Mouse (Mus musculus): ENCODE measurements at regions not wholly inside any gene's neighbourhood (a gene's known extent, or its start where the extent isn't known, plus 50 kb on each side); places are given as distances from the start of the nearest gene placed in this dataset.
"Not testable (repeated sequence)": the region's sequence is repeated elsewhere in the genome, so short reads cannot be mapped to it uniquely, and the experiment has no call there.

GRCm38 (mm10) chr12:10445738-10446137 lies 55.2 kb downstream of the Rdh14 start:
- no peak for DNase-seq (ENCODE audit: low spot score)

GRCm38 (mm10) chr12:10457960-10458655 lies 67.5 kb downstream of the Rdh14 start:
- DNase-seq (ENCODE audit: low spot score) = no peak

GRCm38 (mm10) chr12:10461796-10462195 lies 71.2 kb downstream of the Rdh14 start:
- DNase-seq (ENCODE audit: low spot score) = no peak

GRCm38 (mm10) chr12:10462956-10463355 lies 72.4 kb downstream of the Rdh14 start:
- DNase-seq (ENCODE audit: low spot score) = peak; percentile 74

GRCm38 (mm10) chr12:10473986-10474385 lies 83.4 kb downstream of the Rdh14 start:
- DNase-seq (ENCODE audit: low spot score) = peak; percentile 58

- DNase-seq (ENCODE audit: low spot score) = no peak
Observed at GRCm38 (mm10) chr12:10480781-10481180, 90.2 kb downstream of the Rdh14 start.

GRCm38 (mm10) chr12:10482294-10483010 lies 91.9 kb downstream of the Rdh14 start:
- DNase-seq (ENCODE audit: low spot score) = no peak

- DNase-seq (ENCODE audit: low spot score) = no peak
Observed at GRCm38 (mm10) chr12:10506721-10507120, 116.1 kb downstream of the Rdh14 start.

- DNase-seq (ENCODE audit: low spot score) = peak; percentile 29
Observed at GRCm38 (mm10) chr12:10513526-10513925, 123.0 kb downstream of the Rdh14 start.

GRCm38 (mm10) chr12:10514278-10514677 lies 123.7 kb downstream of the Rdh14 start:
- peak; percentile 56 for DNase-seq (ENCODE audit: low spot score)

GRCm38 (mm10) chr12:10524509-10525286 lies 134.1 kb downstream of the Rdh14 start:
- peak; percentile 21 for DNase-seq (ENCODE audit: low spot score)

- DNase-seq (ENCODE audit: low spot score) = no peak
Observed at GRCm38 (mm10) chr12:10525934-10526333, 135.4 kb downstream of the Rdh14 start.

- DNase-seq (ENCODE audit: low spot score) = no peak
Observed at GRCm38 (mm10) chr12:10529077-10529476, 138.5 kb downstream of the Rdh14 start.

- DNase-seq (ENCODE audit: low spot score) = no peak
Observed at GRCm38 (mm10) chr12:10530996-10531395, 140.4 kb downstream of the Rdh14 start.

GRCm38 (mm10) chr12:10533971-10534370 lies 143.4 kb downstream of the Rdh14 start:
- DNase-seq (ENCODE audit: low spot score) = no peak

GRCm38 (mm10) chr12:10536239-10536638 lies 145.7 kb downstream of the Rdh14 start:
- no peak for DNase-seq (ENCODE audit: low spot score)

GRCm38 (mm10) chr12:10537069-10537468 lies 146.5 kb downstream of the Rdh14 start:
- peak; percentile 67 for DNase-seq (ENCODE audit: low spot score)

GRCm38 (mm10) chr12:10549481-10550201 lies 159.1 kb downstream of the Rdh14 start:
- no peak for DNase-seq (ENCODE audit: low spot score)

- not testable (repeated sequence) for DNase-seq (ENCODE audit: low spot score)
Observed at GRCm38 (mm10) chr12:10554701-10555100, 164.1 kb downstream of the Rdh14 start.

GRCm38 (mm10) chr12:10562966-10563365 lies 172.4 kb downstream of the Rdh14 start:
- peak; percentile 7 for DNase-seq (ENCODE audit: low spot score)

GRCm38 (mm10) chr12:10567881-10568280 lies 177.3 kb downstream of the Rdh14 start:
- no peak for DNase-seq (ENCODE audit: low spot score)

Data from gastrocnemius, adult 18-20 months (tissue).